Mouse (Mus musculus) WW6 (cell line): ENCODE measurements around the gene Gabre.

Experiments used
- DNase-seq: peaks from one replicate; pipeline ENCODE4 v3.0.0-alpha.2; 2013; ENCODE audit warnings: low read depth, low spot score

Gene Gabre

DNA sequence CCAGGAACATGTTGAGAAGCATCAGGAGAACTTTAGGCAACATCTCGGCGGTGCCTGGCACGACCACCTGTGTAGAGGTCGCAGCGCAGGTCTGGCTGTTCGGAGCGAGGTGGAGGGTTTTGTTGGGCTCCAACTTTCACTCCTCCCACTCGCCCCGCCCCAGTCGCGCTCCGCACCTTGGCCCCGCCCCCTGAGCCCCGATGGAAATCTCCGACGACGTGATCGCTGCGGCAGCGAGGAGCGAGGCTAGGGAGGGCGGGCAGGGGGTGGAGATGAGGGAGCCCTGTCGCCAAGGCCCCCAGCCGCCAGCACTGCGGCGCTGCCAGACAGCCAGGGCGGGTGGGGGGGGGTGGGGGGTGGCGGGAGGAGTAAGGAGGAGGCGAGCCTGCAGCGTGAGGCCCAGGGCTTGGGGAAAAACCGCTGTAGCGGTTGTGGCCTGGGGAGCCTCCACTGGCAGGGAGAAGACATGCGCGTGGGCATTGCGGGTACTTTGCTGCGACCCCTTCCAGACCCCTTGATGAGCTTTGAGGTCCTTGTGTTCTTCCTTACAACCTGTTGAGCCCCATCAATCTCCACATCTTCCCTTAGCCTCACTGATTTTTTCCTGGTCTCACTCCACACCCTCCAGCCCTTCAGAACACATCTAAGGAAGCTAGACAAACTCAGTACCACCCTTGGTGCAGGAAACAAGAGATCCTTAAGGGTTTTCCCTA lies at the start of gene Gabre:
TSS of gene Gabre (minus strand) at position 145 of the 713 bp plus-strand sequence.
- DNase-seq, result peak; percentile 7

DNA sequence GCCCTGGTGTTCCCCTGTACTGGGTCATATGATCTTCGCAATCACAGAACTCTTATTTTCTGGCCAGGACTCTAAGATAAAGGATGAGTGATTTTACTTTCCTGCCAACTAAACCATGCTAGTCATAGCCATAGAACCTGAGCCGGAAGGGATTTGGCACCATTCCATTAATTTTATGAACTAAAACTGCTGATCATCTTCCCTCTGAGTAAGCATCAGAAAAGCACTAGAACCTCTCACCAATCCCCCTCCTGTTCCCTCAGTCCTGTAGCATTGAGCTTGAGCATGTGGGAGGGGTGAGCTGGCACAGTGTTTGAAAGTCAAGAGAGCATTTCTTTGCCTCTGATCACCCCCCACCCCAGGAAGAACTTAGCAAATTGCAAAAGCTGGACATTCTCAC lies 23.2 kb upstream of the Gabre start:
- DNase-seq, result no peak

- DNase-seq, result no peak
Measured at GRCm38 (mm10) chrX:72275372-72275663, 715 bp upstream of the Gabre start.

GRCm38 (mm10) chrX:72273966-72274658 lies 491 bp downstream of the Gabre start:
- no peak for DNase-seq

GRCm38 (mm10) chrX:72270637-72271036 lies 4.0 kb downstream of the Gabre start:
- no peak for DNase-seq

GRCm38 (mm10) chrX:72221717-72222116 lies 52.9 kb downstream of the Gabre start, which contains the start of gene Magea4:
Gene Magea4 (plus strand): TSS chrX:72222017.
- no peak for DNase-seq
